Mouse (Mus musculus) olfactory bulb, adult 2 months (tissue): Measurements from ENCODE around the gene Ccdc33.
A peak's percentile ranks its signal among the peaks of the same experiment; 100 is the strongest.

Source experiments
- CTCF ChIP-seq: fragments of 200-500 bp; IDR thresholded peaks from 2 replicates; pipeline ENCODE4 v1.5.1; 2012; ENCODE audit warnings: low read depth, mild to moderate bottlenecking, low read length, moderate library complexity; ENCODE audit not compliant: insufficient read depth
- POLR2A ChIP-seq: fragments of 200-500 bp; IDR thresholded peaks from 2 replicates; pipeline ENCODE4 v1.6.1; 2012; ENCODE audit warnings: mild to moderate bottlenecking, low read depth, low read length, moderate library complexity; ENCODE audit not compliant: insufficient read depth

DNA sequence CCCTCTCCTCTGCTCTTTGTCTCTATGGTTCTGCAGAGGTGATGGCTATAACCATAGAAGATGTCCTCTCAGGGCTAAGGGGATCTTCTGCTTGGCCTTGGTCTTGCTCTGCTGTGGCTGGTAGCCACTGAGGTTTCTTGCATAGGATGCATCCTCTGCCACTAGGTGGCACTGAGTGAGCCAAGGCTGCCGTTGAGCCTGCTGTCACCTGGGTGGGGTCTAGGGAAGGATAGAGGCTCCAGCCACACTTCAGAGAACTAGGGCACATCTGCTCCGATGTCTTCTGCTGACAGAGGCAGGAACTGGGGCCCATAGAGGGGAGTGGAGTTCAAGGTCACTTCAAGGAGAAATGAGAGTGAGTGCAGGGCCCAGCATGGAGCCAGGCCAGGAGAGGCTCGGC, 65.5 kb downstream of the Ccdc33 start:
- 0 out of 2 replicates have a peak, but pooled peaks have one; percentile 41 for TF ChIP-seq CTCF
- TF ChIP-seq POLR2A, result no peak
